Mouse (Mus musculus) hindbrain, embryonic 15.5 days (tissue): ENCODE results near the gene E2f6. TPM values are rescaled to one million over a fixed set of nuclear protein-coding genes. Genes with fewer than 3 reads are reported as not detected.

ENCODE experiments used
- ATAC-seq: fragments of 200-750 bp; cut with Nextera tagmentation; 2 replicates; pipeline ENCODE4 v1.8.0; 2017; ENCODE audit warnings: low read depth, moderate number of reproducible peaks, moderate TSS enrichment; ENCODE audit not compliant: low FRiP score
- H3K27ac ChIP-seq: fragments of 300-500 bp; sonication (generic); replicated peaks from 2 replicates; pipeline ENCODE4 v1.5.1; 2015; ENCODE audit warnings: mild to moderate bottlenecking, inconsistent platforms
- H3K27me3 ChIP-seq: fragments of 300-500 bp; sonication (generic); 2 replicates; pipeline ENCODE4 v1.6.1; 2015; ENCODE audit warnings: control low read depth, inconsistent platforms
- H3K36me3 ChIP-seq: fragments of 300-500 bp; sonication (generic); 2 replicates; pipeline ENCODE4 v1.6.1; 2015; ENCODE audit warnings: control low read depth, inconsistent platforms
- H3K4me1 ChIP-seq: fragments of 300-500 bp; sonication (generic); replicated peaks from 2 replicates; pipeline ENCODE4 v1.6.1; 2015; ENCODE audit warnings: control low read depth, inconsistent platforms
- H3K4me2 ChIP-seq: fragments of 300-500 bp; sonication (generic); 2 replicates; pipeline ENCODE4 v1.6.1; 2015; ENCODE audit warnings: moderate library complexity, mild to moderate bottlenecking, inconsistent platforms
- H3K4me3 ChIP-seq: fragments of 300-500 bp; sonication (generic); 2 replicates; pipeline ENCODE4 v1.5.1; 2015; ENCODE audit warnings: mild to moderate bottlenecking, inconsistent platforms
- H3K9ac ChIP-seq: fragments of 300-500 bp; sonication (generic); 2 replicates; pipeline ENCODE4 v1.6.1; 2015; ENCODE audit warnings: inconsistent platforms
- H3K9me3 ChIP-seq: fragments of 300-500 bp; sonication (generic); 2 replicates; pipeline ENCODE4 v1.6.1; 2016; ENCODE audit warnings: control low read depth, inconsistent platforms
- WGBS: fragments of 180-500 bp; shearing (Covaris S2); methylation state at CpG from one replicate; pipeline ENCODE4 v1.1.7; 2015; 5-methylcytosine and 5-hydroxymethylcytosine counted together
- polyA plus RNA-seq: library from polyadenylated mRNA; unstranded; fragments of >200 nt; fragmentation: Nextera tagmentation; extraction: Ambion mirVana; gene quantifications from 2 replicates; pipeline ENCODE4 v1.2.1, GENCODE M21; 2015

E2f6 gene
- polyA plus RNA-seq, 1 experiment from 2014 or later = 29.7 TPM

DNA sequence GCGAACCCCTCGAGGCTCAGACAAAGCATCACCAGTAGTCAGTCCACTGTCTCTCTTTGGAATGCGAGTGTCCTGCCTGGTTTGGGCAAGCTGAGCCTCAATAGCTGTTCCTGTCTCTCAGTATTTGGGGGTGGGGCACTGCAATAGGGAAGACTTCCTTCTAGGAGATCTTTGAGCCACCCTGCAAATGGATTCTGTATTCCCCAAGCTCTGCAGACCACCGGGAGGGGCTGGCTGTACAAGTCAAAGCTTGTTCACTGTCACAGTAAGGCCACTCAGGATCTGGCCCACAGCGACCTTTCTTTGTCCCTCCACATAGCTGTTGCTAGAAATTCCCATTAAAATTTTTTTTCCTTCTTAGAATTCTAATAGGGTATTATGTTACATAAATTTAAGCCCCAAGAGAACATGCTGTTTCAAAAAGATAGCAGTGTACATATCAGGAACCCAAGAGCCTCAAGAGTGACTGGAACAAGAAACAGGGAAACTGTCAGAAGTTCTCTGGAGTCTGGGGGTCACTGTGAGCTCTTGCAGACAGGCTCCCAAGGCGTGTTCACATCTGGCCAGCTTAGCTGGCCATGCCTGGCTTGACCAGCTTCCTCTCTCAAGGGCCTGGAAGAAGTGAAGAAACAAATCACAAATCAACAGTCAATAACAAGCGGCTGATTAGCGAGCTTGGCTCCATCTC lies 58.5 kb downstream of the E2f6 start:
- 76% methylated on average over 8 of the region's 8 CpGs for WGBS
- ATAC-seq = no peak
- Histone ChIP-seq H3K4me2 (no peak overlapping the region), H3K27me3 (no peaks in the 10 kb centered on the region), H3K36me3 (no peaks in the 10 kb centered on the region), H3K27ac (no peak overlapping the region), H3K9ac (no peak overlapping the region), H3K4me3 (no peak overlapping the region), H3K9me3 (no peaks in the 10 kb centered on the region), H3K4me1 (peaks cover 9% of the 10 kb centered on the region)

DNA sequence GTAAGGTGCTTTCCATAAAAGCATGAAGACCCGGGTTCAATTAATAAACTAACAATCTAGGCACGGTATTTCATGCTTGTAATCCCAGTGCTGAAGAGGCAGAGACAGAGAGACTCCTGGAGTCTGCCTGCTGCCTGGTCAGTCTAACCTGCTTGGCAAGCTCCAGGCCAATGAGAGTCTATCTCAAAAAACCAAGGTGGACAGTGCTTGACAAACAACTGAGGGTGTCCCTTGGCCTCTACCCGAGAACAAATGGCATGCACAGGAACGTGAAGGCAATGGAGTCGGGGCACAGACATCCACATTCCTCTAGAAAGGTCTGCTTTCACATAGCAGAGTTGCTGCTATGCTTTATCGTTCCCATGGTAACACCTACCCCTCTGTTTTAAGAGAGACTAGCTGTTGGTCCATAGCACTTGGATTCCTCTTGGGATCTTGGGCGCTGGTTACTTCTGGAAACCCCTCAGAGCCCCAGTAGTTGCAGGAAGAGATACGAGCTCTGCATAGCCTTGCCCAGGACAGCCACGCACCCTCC lies 59.2 kb downstream of the E2f6 start:
- no peak for ATAC-seq
- Histone ChIP-seq H3K4me3 (no peak overlapping the region), H3K4me2 (no peak overlapping the region), H3K36me3 (no peaks in the 10 kb centered on the region), H3K4me1 (peaks cover 9% of the 10 kb centered on the region), H3K27ac (peak overlapping the region; percentile 62), H3K9ac (no peak overlapping the region), H3K27me3 (no peaks in the 10 kb centered on the region), H3K9me3 (no peaks in the 10 kb centered on the region)
- WGBS = 55% methylated on average over 9 of the region's 9 CpGs

DNA sequence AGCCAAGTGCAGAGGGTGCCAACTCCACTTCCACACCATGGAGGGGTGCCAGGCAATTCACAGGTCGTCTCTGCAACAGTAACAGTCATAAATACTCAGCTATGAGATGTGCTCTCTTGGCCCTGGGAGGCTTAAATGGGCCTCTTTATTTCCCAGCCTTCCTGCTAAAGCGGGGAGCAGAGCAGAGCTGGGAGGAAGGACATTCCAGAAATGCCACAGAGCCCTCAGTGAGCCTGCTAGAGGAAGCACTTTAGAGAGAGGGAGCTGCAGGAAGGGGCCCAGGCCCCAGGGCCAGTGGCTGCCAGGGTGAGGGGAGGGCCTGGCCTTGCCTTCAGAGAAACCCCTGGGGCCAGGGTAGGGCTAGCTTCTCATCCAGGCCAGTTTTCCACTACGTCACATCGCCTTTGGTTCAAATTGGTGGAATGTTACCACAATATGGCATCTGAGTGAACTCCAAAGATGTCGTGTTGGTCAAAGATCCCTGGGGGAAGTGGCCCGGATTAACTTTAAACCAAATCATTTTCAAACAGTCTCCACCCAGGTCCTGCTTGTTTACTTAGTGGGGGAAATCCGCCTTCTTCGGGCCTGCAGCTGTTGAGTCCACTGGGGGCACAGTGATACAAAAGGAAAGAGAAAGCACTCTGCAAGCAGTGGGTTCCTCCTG lies 59.8 kb downstream of the E2f6 start:
- H3K4me1 ChIP-seq = peaks cover 14% of the 10 kb centered on the region
- peak; percentile 59; the same call in 1 of the 2 replicates for ATAC-seq
- WGBS = 53% methylated on average over 8 of the region's 8 CpGs
- H3K4me3 ChIP-seq = no peak overlapping the region
- no peak overlapping the region for H3K9ac ChIP-seq
- H3K27me3 ChIP-seq = no peaks in the 10 kb centered on the region
- H3K4me2 ChIP-seq = no peak overlapping the region
- peak overlapping the region; percentile 62 for H3K27ac ChIP-seq
- no peaks in the 10 kb centered on the region for H3K9me3 ChIP-seq
- H3K36me3 ChIP-seq = no peaks in the 10 kb centered on the region

DNA sequence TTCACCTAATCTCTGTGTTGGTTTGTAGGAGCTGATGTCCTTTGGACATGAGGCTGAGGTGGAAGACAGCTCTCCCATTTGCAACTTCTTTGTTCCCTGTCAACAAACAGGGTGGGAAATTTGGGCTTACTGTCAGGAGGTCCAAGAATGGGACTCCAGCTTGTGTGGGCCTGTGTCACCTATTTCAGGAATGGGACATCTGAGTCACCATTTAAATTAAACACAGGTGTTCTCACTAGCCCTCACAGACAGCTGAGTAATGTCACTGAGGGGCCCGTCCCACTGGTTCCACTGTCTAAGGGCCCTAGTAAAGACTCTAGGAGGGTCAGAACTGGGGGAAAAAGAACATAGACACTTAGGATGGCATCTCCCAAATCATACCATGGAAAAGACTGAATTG lies 61.2 kb downstream of the E2f6 start:
- 91% methylated on average over 1 of the region's 1 CpGs for WGBS
- Histone ChIP-seq H3K4me2 (no peak overlapping the region), H3K27me3 (no peaks in the 10 kb centered on the region), H3K36me3 (no peaks in the 10 kb centered on the region), H3K4me3 (no peak overlapping the region), H3K9ac (no peak overlapping the region), H3K4me1 (peaks cover 14% of the 10 kb centered on the region), H3K9me3 (no peaks in the 10 kb centered on the region), H3K27ac (no peak overlapping the region)
- no peak for ATAC-seq

DNA sequence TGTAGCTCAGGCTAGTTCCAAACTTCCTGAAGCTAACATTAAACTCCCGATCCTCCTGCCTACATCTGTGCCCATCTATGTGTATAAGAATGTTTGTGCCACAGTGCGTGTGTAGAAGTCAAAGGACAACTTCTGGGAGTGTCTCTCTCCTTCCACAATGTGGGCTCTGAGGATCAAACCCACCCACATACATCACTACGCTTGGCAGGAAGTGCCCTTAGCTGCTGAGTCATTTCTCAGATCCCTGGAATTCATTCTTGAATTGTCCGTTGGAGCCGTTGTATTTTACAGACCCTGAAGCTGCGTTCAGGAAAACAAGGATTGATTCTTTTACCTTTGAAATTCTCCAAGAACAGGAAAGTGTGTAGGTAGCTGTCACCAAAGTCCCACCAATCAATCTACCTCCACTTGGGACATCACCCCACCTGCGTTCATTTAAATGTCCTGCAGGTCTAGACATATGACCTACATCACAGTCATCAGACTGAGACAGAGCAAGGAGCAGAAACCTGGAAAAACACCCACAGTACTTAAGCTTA lies 62.2 kb downstream of the E2f6 start:
- peaks cover 14% of the 10 kb centered on the region for H3K4me1 ChIP-seq
- ATAC-seq = no peak

DNA sequence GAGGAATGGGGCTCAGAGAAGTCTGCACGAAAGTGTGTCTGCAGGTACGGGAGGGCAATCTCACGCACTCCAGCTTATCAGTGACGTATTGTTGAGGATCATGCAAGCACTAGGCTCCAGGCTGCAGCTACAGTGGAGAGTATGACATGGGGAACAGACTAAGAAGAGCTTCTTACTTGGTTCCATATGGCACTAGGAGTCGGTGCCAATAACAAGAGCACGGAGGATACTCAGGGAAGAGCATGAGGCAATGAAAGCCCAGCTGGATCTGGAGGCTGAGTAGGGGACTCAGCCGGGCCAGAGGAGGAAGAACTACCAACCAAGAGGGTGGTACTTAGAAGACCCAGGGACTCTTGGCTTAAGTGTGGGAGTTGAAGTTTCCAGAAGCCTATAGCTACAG lies 62.8 kb downstream of the E2f6 start:
- no peak overlapping the region for H3K4me2 ChIP-seq
- WGBS = 87% methylated on average over 7 of the region's 7 CpGs
- no peaks in the 10 kb centered on the region for H3K9me3 ChIP-seq
- no peak for ATAC-seq
- no peak overlapping the region for H3K9ac ChIP-seq
- H3K4me1 ChIP-seq = peaks cover 14% of the 10 kb centered on the region
- H3K4me3 ChIP-seq = no peak overlapping the region
- H3K27me3 ChIP-seq = no peaks in the 10 kb centered on the region
- no peaks in the 10 kb centered on the region for H3K36me3 ChIP-seq
- no peak overlapping the region for H3K27ac ChIP-seq

More for the DNA sequence above, 62.2 kb downstream of the E2f6 start:
- Histone ChIP-seq H3K4me2 (no peak overlapping the region), H3K4me3 (no peak overlapping the region), H3K9ac (no peak overlapping the region), H3K36me3 (no peaks in the 10 kb centered on the region), H3K9me3 (no peaks in the 10 kb centered on the region), H3K27me3 (no peaks in the 10 kb centered on the region), H3K27ac (no peak overlapping the region)
- 80% methylated on average over 7 of the region's 7 CpGs for WGBS

DNA sequence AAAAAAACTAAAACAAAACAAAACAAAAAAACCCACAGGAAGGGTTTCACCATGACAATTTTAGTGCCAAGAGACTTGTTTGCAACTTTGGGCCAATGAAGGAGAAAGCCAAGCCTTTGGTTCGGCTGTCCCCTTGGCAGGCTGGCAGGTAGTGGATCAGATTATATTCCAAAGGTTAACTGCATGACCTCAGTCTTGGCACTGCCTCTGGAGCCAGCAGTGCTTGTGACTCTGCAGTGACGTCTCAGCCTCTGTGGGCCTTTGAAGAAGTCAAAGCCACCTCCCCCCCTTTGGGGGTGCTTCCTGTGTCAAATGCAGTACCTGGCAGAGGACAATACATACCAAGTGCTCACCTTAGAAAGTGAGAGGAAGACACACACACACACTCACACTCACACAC lies 63.3 kb downstream of the E2f6 start:
- no peak overlapping the region for H3K4me2 ChIP-seq
- WGBS = 51% methylated on average over 2 of the region's 2 CpGs

DNA sequence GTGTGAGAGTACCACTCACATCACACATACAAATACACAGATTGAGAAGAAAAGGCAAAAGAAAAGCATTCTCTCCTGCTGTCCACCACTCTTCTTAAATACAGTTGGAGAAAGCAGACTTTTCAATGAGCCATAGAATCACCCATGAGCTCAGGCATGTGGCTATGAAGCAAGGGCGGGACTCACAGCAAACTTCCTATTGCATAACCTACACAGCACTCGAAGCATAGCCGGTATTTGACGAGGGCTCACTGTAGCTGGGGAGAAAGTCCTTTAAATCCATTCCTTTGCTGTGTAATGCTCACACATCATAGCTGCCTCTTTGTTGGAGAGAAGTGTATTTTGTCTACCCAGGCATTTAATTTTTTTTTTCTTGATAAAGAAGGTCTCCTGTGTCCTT lies 64.5 kb downstream of the E2f6 start:
- no peaks in the 10 kb centered on the region for H3K36me3 ChIP-seq
- no peaks in the 10 kb centered on the region for H3K27me3 ChIP-seq
- no peak overlapping the region for H3K9ac ChIP-seq
- no peak overlapping the region for H3K4me3 ChIP-seq
- 68% methylated on average over 4 of the region's 4 CpGs for WGBS
- no peaks in the 10 kb centered on the region for H3K9me3 ChIP-seq
- H3K27ac ChIP-seq = no peak overlapping the region
- no peak overlapping the region for H3K4me2 ChIP-seq
- no peak for ATAC-seq
- peaks cover 9% of the 10 kb centered on the region for H3K4me1 ChIP-seq

More for the DNA sequence above, 63.3 kb downstream of the E2f6 start:
- H3K4me1 ChIP-seq = peaks cover 14% of the 10 kb centered on the region
- no peaks in the 10 kb centered on the region for H3K9me3 ChIP-seq
- H3K36me3 ChIP-seq = no peaks in the 10 kb centered on the region
- no peaks in the 10 kb centered on the region for H3K27me3 ChIP-seq
- no peak overlapping the region for H3K9ac ChIP-seq
- no peak overlapping the region for H3K4me3 ChIP-seq
- H3K27ac ChIP-seq = no peak overlapping the region
- no peak for ATAC-seq

DNA sequence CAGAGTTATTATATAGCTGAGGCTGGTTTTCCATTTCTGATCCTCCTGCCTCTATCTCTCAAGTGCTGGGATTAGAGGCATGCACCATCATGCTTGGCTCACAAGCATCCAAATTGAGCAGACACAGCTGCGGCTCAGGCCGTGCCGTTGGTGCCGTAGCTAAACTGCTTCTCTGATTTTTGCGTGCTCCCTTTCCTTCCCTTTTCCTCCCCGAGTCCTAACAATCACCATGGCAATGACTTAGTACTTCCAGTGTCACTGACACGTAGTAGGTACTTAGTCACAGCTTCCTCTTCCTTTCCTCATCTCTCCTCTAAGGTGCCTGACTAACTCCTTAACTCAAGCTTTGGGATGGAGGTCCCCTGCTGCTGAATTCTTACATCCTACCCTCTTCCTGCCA lies 64.9 kb downstream of the E2f6 start:
- ATAC-seq = no peak
- no peaks in the 10 kb centered on the region for H3K27me3 ChIP-seq

DNA sequence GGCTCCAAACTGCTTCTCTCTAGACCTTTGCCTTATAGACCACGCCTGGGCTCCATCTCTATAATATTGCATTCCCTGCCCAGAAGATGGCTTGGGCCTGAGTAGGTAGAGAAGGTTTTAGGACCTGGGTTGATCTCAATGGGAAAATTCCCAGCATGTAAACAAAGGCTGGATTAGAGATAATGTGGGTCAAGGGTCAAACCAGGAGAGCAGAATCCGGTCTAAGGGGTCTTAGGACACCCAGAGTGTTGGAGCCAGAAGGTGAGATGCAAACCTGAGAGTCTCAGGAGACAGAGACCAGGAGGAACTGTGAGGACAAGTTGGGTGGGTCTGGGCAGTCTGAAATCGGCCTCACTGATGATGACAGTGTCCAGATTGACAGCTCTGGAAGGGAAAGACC lies 65.9 kb downstream of the E2f6 start:
- Histone ChIP-seq H3K4me2 (no peak overlapping the region), H3K9ac (no peak overlapping the region), H3K27ac (no peak overlapping the region), H3K4me3 (no peak overlapping the region), H3K36me3 (no peaks in the 10 kb centered on the region), H3K9me3 (no peaks in the 10 kb centered on the region), H3K27me3 (no peaks in the 10 kb centered on the region), H3K4me1 (0 out of 2 replicates have a peak, but pooled peaks cover 6% of the 10 kb centered on the region)
- 65% methylated on average over 3 of the region's 3 CpGs for WGBS
- ATAC-seq = no peak

More for the DNA sequence above, 64.9 kb downstream of the E2f6 start:
- Histone ChIP-seq H3K9ac (no peak overlapping the region), H3K4me2 (no peak overlapping the region), H3K9me3 (no peaks in the 10 kb centered on the region), H3K4me1 (0 out of 2 replicates have a peak, but pooled peaks cover 6% of the 10 kb centered on the region), H3K4me3 (no peak overlapping the region), H3K36me3 (no peaks in the 10 kb centered on the region), H3K27ac (no peak overlapping the region)
- 79% methylated on average over 7 of the region's 7 CpGs for WGBS

DNA sequence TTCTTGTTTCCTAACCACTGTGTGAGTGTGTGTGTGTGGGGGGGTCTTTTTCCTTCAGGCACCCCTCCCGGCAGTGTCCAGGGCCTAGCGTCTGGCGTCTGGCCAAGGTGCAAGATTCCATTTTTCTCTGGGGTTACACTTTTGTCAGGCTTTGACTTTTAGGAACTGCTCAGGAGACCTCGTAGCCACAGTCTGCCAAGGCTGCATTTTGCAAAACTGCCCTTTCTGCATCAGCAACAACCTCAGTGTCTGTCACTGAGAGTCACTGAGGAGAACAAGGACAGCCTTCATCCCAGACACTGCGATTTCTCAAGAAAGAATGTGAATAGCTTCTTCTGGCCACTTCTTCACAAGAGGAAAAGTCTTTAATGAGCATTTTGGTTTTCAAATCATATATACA lies 66.4 kb downstream of the E2f6 start:
- Histone ChIP-seq H3K9ac (no peak overlapping the region), H3K4me1 (0 out of 2 replicates have a peak, but pooled peaks cover 6% of the 10 kb centered on the region), H3K36me3 (no peaks in the 10 kb centered on the region), H3K4me2 (no peak overlapping the region), H3K27ac (0 out of 2 replicates have a peak overlapping the region, but pooled peaks have one; percentile 5), H3K4me3 (no peak overlapping the region), H3K9me3 (no peaks in the 10 kb centered on the region), H3K27me3 (no peaks in the 10 kb centered on the region)
- WGBS = 67% methylated on average over 5 of the region's 5 CpGs
- ATAC-seq = no peak

DNA sequence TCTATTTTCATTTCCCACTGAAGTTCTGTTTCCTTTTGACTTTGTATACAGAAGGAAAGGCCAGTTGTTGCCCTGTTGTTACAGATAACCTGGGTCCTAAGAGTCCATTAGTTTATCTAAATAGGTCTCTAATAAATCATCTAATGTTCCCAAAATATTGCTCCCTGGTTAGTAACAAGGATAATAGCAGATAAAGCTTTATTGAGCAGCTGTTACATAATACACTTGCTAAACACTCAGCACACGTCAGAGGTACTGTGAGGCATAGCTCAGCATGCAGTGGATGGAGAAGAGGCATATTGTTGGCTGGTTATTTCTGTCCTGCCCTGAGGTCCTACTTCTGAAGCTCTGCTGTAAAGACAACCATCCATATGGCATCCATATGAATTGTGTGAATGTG lies 66.9 kb downstream of the E2f6 start:
- Histone ChIP-seq H3K9me3 (no peaks in the 10 kb centered on the region), H3K4me1 (0 out of 2 replicates have a peak, but pooled peaks cover 6% of the 10 kb centered on the region), H3K27me3 (no peaks in the 10 kb centered on the region), H3K4me2 (no peak overlapping the region), H3K36me3 (no peaks in the 10 kb centered on the region), H3K27ac (no peak overlapping the region), H3K4me3 (no peak overlapping the region), H3K9ac (no peak overlapping the region)
- no peak for ATAC-seq
- 54% methylated on average over 1 of the region's 1 CpGs for WGBS
